Mouse (Mus musculus): ENCODE data around the gene Foxn4.

- no peak for TF ChIP-seq POLR2A (IDR thresholded peaks at IDR 0.05; ENCODE audit: insufficient read depth, low read depth, low read length)
- TF ChIP-seq EP300 (IDR thresholded peaks at IDR 0.05; ENCODE audit: insufficient read depth, low read depth, low read length): no peak
- TF ChIP-seq CTCF (IDR thresholded peaks at IDR 0.05): no peak
Measured at GRCm38 (mm10) chr5:114218771-114219170, 54.8 kb downstream of the Foxn4 start.

All from heart, adult 2 months (tissue).